Mouse (Mus musculus) heart, postnatal 36 days (tissue): ENCODE results near the gene Zbtb32. TPM values are rescaled to one million over a fixed set of nuclear protein-coding genes. Genes with fewer than 3 reads are reported as not detected.

ENCODE experiments used
- DNase-seq, 2 experiments: peaks; one replicate each; pipeline ENCODE4 v3.0.0; 2021 to 2022
- intact Hi-C: fragments of 180-260 bp; cut with DNase I; formaldehyde crosslinking; loops from one replicate; pipeline ENCODE4 v1.15.1; 2025
- total RNA-seq, 2 experiments: library from RNA; stranded (reverse); gene quantifications; 2 replicates each; pipeline ENCODE4 v1.2.3; 2021

Gene Zbtb32
- total RNA-seq, 2 experiments from 2014 or later: not detected

GRCm38 (mm10) chr7:30604424-30604823 is 5.7 kb upstream of the Zbtb32 start:
- intact Hi-C loops: no loop called here
- no peak for DNase-seq

GRCm38 (mm10) chr7:30602583-30602982 is 3.9 kb upstream of the Zbtb32 start:
- DNase-seq: no peak
- intact Hi-C loops: no loop called here

- DNase-seq: no peak
Observed at GRCm38 (mm10) chr7:30600651-30601050, 1.9 kb upstream of the Zbtb32 start.

GRCm38 (mm10) chr7:30599933-30600353 is 1.2 kb upstream of the Zbtb32 start:
- intact Hi-C loops: loop anchor here (10.0 kb wide), 1 partner anchor 355 kb away; the partner anchor contains the start of gene Usf2
- DNase-seq: peak; percentile 66

More at GRCm38 (mm10) chr7:30600651-30601050, 1.9 kb upstream of the Zbtb32 start:
- intact Hi-C loops: no loop called here

GRCm38 (mm10) chr7:30596811-30597210 is 1.9 kb downstream of the Zbtb32 start:
- no peak for DNase-seq
- intact Hi-C loops: loop anchor here (10.0 kb wide), 1 partner anchor 358 kb away; the partner anchor contains the start of gene Usf2

GRCm38 (mm10) chr7:30596093-30596492 is 2.6 kb downstream of the Zbtb32 start:
- no peak for DNase-seq
- intact Hi-C loops: loop anchor here (10.0 kb wide), 1 partner anchor 359 kb away; the partner anchor contains the start of gene Usf2

GRCm38 (mm10) chr7:30594510-30595024 is 4.1 kb downstream of the Zbtb32 start:
- DNase-seq: no peak
- intact Hi-C loops: loop anchor here (10.0 kb wide), 1 partner anchor 360 kb away; the partner anchor contains the start of gene Usf2

- intact Hi-C loops: loop anchor here (10.0 kb wide), 1 partner anchor 361 kb away; the partner anchor contains the start of gene Usf2
- DNase-seq: no peak
Observed at GRCm38 (mm10) chr7:30593579-30594509, 4.9 kb downstream of the Zbtb32 start.

- DNase-seq: no peak
- intact Hi-C loops: loop anchor here (10.0 kb wide), 1 partner anchor 362 kb away; the partner anchor contains the start of gene Usf2
Observed at GRCm38 (mm10) chr7:30592772-30593423, 5.8 kb downstream of the Zbtb32 start.

GRCm38 (mm10) chr7:30591605-30591951 is 7.1 kb downstream of the Zbtb32 start:
- DNase-seq: no peak
- intact Hi-C loops: loop anchor here (2.0 to 10.0 kb wide), 2 partner anchors 269 to 363 kb away; partner anchors contain the start of genes Ffar1 and Usf2

- DNase-seq: no peak
- intact Hi-C loops: loop anchor here (2.0 to 10.0 kb wide), 2 partner anchors 270 to 364 kb away; partner anchors contain the start of genes Ffar1 and Usf2
Observed at GRCm38 (mm10) chr7:30590927-30591604, 7.6 kb downstream of the Zbtb32 start.

GRCm38 (mm10) chr7:30589435-30590301 is 9.0 kb downstream of the Zbtb32 start:
- DNase-seq: peak; percentile 88 to 90
- intact Hi-C loops: loop anchor here (1.0 to 10.0 kb wide), 7 partner anchors 25 to 383 kb away; partner anchors contain the start of genes Fam187b, Ffar1, Hspb6 and Lsr

- peak; percentile 91 to 96 for DNase-seq
- intact Hi-C loops: loop anchor here (1.0 to 5.0 kb wide), 5 partner anchors 25 to 383 kb away; partner anchors contain the start of genes Fam187b, Hspb6, Lsr and Proser3
Observed at GRCm38 (mm10) chr7:30588676-30589434, 9.9 kb downstream of the Zbtb32 start, which contains the start of gene Kmt2b. TSS of gene Kmt2b (minus strand) at chr7:30588726.

- intact Hi-C loops: loop anchor here (1.0 to 5.0 kb wide), 4 partner anchors 24 to 384 kb away; partner anchors contain the start of genes Fam187b, Hspb6, Lsr and Proser3
- peak in 1 of 2 experiments; percentile 51 for DNase-seq
Observed at GRCm38 (mm10) chr7:30587842-30588667, 10.7 kb downstream of the Zbtb32 start.

GRCm38 (mm10) chr7:30586455-30587020 is 12.2 kb downstream of the Zbtb32 start:
- DNase-seq: no peak
- intact Hi-C loops: loop anchor here (1.0 to 5.0 kb wide), 4 partner anchors 22 to 386 kb away; partner anchors contain the start of genes Fam187b, Hspb6, Lsr and Proser3

- intact Hi-C loops: loop anchor here (5.0 kb wide), 3 partner anchors 33 to 387 kb away; partner anchors contain the start of genes Fam187b, Hspb6, Lsr and Proser3
- DNase-seq: no peak
Observed at GRCm38 (mm10) chr7:30585170-30585569, 13.5 kb downstream of the Zbtb32 start.
